Mouse (Mus musculus): Measurements from ENCODE around the gene Me1. TPM values are rescaled to one million over a fixed set of nuclear protein-coding genes. Genes with fewer than 3 reads are reported as not detected.

Me1 gene
- total RNA-seq, 2 experiments from 2014 or later: 139 to 175 TPM

GRCm38 (mm10) chr9:86712648-86713047, 16.9 kb upstream of the Me1 start:
- intact Hi-C loops (cut with DNase I): no loop called here
- no peak for DNase-seq

GRCm38 (mm10) chr9:86710091-86710634, 14.4 kb upstream of the Me1 start:
- intact Hi-C loops (cut with DNase I): no loop called here
- no peak for DNase-seq

- intact Hi-C loops (cut with DNase I): no loop called here
- DNase-seq: no peak
Measured at GRCm38 (mm10) chr9:86708921-86709320, 13.2 kb upstream of the Me1 start.

GRCm38 (mm10) chr9:86707431-86707830, 11.7 kb upstream of the Me1 start:
- intact Hi-C loops (cut with DNase I): no loop called here
- DNase-seq: no peak

GRCm38 (mm10) chr9:86701844-86702243, 6.1 kb upstream of the Me1 start:
- no peak for DNase-seq
- intact Hi-C loops (cut with DNase I): no loop called here

- intact Hi-C loops (cut with DNase I): no loop called here
- DNase-seq: no peak
Measured at GRCm38 (mm10) chr9:86701264-86701663, 5.5 kb upstream of the Me1 start.

- DNase-seq: peak in 1 of 2 experiments; percentile 29
- intact Hi-C loops (cut with DNase I): loop anchor here (5.0 kb wide), 2 partner anchors 38 to 52 kb away; no protein-coding TSS in a partner anchor
Measured at GRCm38 (mm10) chr9:86695199-86695817, 445 bp downstream of the Me1 start.

GRCm38 (mm10) chr9:86694644-86695043, 1.1 kb downstream of the Me1 start:
- intact Hi-C loops (cut with DNase I): loop anchor here (5.0 kb wide), 2 partner anchors 37 to 53 kb away; no protein-coding TSS in a partner anchor

GRCm38 (mm10) chr9:86693935-86694334, 1.8 kb downstream of the Me1 start:
- no peak for DNase-seq
- intact Hi-C loops (cut with DNase I): no loop called here

More at GRCm38 (mm10) chr9:86694644-86695043, 1.1 kb downstream of the Me1 start:
- no peak for DNase-seq

GRCm38 (mm10) chr9:86692676-86693075, 3.1 kb downstream of the Me1 start:
- intact Hi-C loops (cut with DNase I): no loop called here
- no peak for DNase-seq

- DNase-seq: no peak
- intact Hi-C loops (cut with DNase I): no loop called here
Measured at GRCm38 (mm10) chr9:86692251-86692650, 3.5 kb downstream of the Me1 start.

- intact Hi-C loops (cut with DNase I): no loop called here
- DNase-seq: no peak
Measured at GRCm38 (mm10) chr9:86691101-86691500, 4.7 kb downstream of the Me1 start.

- no peak for DNase-seq
- intact Hi-C loops (cut with DNase I): no loop called here
Measured at GRCm38 (mm10) chr9:86683713-86684209, 12.0 kb downstream of the Me1 start.

GRCm38 (mm10) chr9:86682844-86683243, 12.9 kb downstream of the Me1 start:
- DNase-seq: no peak
- intact Hi-C loops (cut with DNase I): no loop called here

- intact Hi-C loops (cut with DNase I): no loop called here
- no peak for DNase-seq
Measured at GRCm38 (mm10) chr9:86682278-86682677, 13.5 kb downstream of the Me1 start.

- intact Hi-C loops (cut with DNase I): no loop called here
- no peak for DNase-seq
Measured at GRCm38 (mm10) chr9:86680431-86680830, 15.3 kb downstream of the Me1 start.

- intact Hi-C loops (cut with DNase I): no loop called here
- no peak for DNase-seq
Measured at GRCm38 (mm10) chr9:86679843-86680417, 15.8 kb downstream of the Me1 start.

- intact Hi-C loops (cut with DNase I): no loop called here
- no peak for DNase-seq
Measured at GRCm38 (mm10) chr9:86676246-86676645, 19.5 kb downstream of the Me1 start.

- DNase-seq: no peak
- intact Hi-C loops (cut with DNase I): no loop called here
Measured at GRCm38 (mm10) chr9:86675426-86675825, 20.3 kb downstream of the Me1 start.

GRCm38 (mm10) chr9:86672907-86673472, 22.8 kb downstream of the Me1 start:
- no peak for DNase-seq
- intact Hi-C loops (cut with DNase I): no loop called here

GRCm38 (mm10) chr9:86668590-86669252, 27.0 kb downstream of the Me1 start:
- intact Hi-C loops (cut with DNase I): no loop called here
- no peak for DNase-seq

All from gastrocnemius, postnatal 36 days (tissue).